Mouse (Mus musculus): Measurements from ENCODE around the gene Sh3glb1. TPM values are rescaled to one million over a fixed set of nuclear protein-coding genes. Genes with fewer than 3 reads are reported as not detected.

Gene Sh3glb1
- polyA plus RNA-seq (2012; rRNA removed): 15.3 and 27.7 TPM in 2 replicates

GRCm38 (mm10) chr3:144719901-144720747 is at the start of gene Sh3glb1:
Gene Sh3glb1 (minus strand): TSS chr3:144720335.

DNA sequence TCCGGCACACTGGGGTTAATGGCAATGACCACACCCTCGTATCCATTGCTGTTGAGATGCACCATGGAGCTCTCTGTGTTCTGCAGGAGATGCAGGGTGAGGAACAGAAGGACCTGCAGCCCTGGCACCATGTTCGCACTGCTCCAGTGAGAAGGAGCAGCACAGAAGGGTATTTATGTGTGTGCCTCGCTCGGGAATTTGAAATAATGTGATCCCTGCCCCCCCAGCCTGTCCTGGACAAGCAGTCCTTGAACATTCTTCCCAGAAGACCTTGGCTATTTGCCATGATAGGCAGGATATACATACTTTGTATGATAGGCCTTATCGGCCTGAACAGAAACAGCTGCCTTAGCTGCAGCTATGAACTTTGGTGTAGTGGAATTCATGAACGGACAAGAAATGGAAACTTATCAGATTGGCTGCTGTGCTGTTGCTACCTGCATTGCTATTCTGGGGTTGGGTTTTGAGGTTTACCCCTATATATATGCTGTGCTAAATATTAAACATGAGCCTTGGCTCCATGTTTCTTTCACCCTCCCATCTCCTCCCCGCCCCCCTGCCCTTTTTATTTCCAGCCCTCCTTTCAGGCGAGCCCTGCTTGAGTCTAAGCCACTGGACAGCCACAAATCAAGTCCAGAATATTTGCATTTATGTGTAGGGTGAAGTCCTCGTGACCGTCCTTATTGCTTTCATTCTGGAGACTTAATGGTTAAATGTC is 40.6 kb upstream of the Sh3glb1 start, which contains the start of gene Clca3a1:
Gene Clca3a1 (minus strand): TSS at position 386 of the 718 bp plus-strand sequence.

Other genes with a start within 250 kb of the Sh3glb1 start
- gene Hs2st1, start 150.2 kb downstream of the Sh3glb1 start, polyA plus RNA-seq (2012; rRNA removed): 21.9 and 24.4 TPM in 2 replicates
- gene Selenof, start 150.0 kb downstream of the Sh3glb1 start, polyA plus RNA-seq (2012; rRNA removed): 178 and 314 TPM in 2 replicates
- gene Clca3a1, start 40.6 kb upstream of the Sh3glb1 start, polyA plus RNA-seq (2012; rRNA removed): 0.84 and 2.2 TPM in 2 replicates
- 0.07 and 0.16 TPM in 2 replicates for gene Clca3a2, start 99.2 kb upstream of the Sh3glb1 start, polyA plus RNA-seq (2012; rRNA removed)
- not detected in 2 replicates for gene Clca3b, start 129.0 kb upstream of the Sh3glb1 start, polyA plus RNA-seq (2012; rRNA removed)
- 0.04 TPM in 1 of 2 replicates, not detected in the other for gene Clca4b, start 212.2 kb upstream of the Sh3glb1 start, polyA plus RNA-seq (2012; rRNA removed)